Mouse (Mus musculus): ENCODE data around the gene B9d2. TPM values are rescaled to one million over a fixed set of nuclear protein-coding genes. Genes with fewer than 3 reads are reported as not detected.

B9d2 gene
- total RNA-seq (2021), result 10 to 100 TPM; 22.9 to 24.3 TPM
- long read RNA-seq, experiment 1, transcript B9d2-203 (4 exons, 995 nt), result major isoform, 22 of 27 reads
- long read RNA-seq, experiment 1, partial matches to known transcripts, result 2 of 27 reads
- long read RNA-seq, experiment 1, other reads (novel, unspliced or antisense), result 1 of 27 reads
- long read RNA-seq, experiment 2, transcript B9d2-203 (4 exons, 995 nt), result major isoform, 23 of 26 reads
- long read RNA-seq, experiment 2, partial matches to known transcripts, result 2 of 26 reads
- long read RNA-seq, experiment 2, other reads (novel, unspliced or antisense), result 1 of 26 reads

DNA sequence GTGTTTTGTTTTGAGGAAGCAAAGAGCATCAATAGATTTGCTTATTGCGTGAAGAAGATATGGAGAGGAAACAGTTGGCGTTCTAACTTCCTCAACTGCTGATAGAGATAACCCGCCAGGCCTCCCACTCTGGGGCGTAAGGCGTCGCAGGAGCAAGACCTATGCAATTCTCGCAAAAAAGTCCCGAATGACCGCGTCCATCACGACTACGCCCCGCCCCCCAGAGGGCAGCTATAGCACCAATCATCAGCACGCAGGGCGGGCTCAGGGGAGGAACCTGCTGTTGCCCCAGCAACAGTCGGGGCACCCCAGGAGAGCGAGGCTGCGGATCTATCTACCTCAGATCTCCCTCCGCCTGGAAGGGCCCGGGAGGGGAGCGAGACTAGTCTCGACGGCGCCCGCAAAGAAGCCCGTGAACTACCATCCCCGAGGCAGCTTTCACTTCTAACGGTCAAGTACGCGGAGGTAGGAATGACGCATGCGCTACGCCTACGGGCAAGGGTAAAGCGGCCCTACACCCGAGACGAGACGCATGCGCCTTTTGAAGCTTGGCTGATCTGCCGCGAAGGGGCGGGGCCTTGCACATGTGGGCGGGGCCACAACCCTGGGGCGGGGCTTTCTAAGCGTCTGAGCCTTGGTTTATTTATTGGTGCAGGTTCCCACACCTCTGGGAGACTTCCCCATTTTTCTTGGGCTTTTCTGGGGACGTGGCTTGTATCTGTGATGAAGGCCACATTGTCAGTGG lies at the start of gene B9d2:
Gene B9d2 (plus strand): TSS at position 267 of the 745 bp plus-strand sequence.
- peak; percentile 91 to 93 for DNase-seq (ENCODE audit: low spot score in 2 of 2)

DNA sequence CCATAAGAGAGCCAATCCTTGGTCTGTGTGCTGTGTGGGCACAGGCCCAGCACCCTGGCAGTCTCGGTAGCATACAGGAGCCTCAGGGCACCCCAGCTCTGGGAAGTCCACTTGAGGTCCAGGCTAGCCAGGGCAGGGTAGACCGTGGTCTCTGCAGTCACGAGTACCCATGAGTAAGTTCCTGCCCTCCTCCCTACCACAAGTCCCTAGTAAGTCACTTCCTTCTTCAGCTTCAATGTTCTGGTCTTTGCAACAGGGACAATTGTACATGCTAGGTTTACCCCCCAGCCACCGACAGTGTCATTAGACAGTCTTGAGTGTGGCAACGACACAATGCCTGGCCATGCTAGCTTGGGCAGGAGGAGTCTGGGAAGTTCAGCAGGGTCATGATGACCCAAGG lies 47.9 kb upstream of the B9d2 start:
- DNase-seq (ENCODE audit: low spot score in 2 of 2), result no peak

DNA sequence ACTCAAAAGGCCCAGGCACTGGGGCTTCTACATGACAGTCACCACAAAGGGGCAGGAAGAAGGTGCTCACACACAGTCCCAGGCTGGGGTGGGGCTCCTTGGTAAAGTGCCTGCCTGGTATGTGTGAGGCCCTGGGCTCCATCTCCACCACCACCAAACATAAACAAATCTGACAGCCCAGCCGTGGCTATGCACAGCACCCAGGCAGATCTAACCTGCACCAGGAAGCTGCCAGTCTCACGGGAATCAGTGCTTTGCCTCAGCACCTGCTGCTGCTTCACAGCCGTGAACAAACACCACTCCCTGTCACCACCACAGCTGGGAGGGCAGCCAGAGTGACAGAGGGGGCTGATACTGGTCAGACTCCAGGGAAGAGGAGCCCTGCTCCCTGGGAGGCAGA lies 44.2 kb upstream of the B9d2 start:
- no peak for DNase-seq (ENCODE audit: low spot score in 2 of 2)

DNA sequence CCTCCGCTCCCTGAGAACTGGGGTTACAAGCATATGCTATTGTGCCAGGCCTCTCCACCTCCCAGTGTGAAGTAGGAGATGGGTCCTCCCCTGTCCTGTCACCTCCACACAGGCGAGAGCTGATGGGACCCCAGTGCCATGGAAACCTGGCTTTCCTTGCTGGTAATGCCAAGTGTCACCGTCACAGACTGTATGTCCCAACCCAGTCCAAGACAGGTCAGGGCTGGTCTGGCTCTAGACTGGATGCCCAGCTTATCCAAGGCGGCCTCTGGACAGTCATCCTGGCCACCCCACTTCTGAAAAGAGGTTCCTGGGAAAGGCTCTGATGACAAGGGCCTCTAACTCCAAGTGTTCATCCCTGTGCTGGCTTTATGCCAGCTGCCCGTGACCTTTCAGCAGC lies 43.5 kb upstream of the B9d2 start:
- no peak for DNase-seq (ENCODE audit: low spot score in 2 of 2)

DNA sequence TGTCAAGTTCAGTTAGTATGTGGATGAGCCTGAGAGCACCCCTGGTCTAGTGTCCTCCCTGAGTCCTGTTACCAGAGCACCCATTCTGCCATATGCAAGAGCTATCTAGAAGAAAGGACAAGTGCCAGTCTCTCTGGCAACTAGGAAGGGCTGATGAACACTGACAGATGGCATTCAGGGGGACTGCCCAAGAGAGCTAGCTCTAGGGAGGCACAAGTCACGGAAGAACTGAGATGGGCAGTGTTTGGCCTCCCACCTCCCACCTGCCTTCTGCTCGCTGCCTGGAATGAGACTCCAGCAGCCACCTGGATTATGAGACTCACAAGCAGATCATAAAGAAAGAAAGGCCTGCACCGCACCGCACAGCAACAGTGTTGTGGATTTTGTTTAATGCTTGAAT lies 40.8 kb upstream of the B9d2 start:
- DNase-seq (ENCODE audit: low spot score in 2 of 2), result peak; percentile 55 to 59

DNA sequence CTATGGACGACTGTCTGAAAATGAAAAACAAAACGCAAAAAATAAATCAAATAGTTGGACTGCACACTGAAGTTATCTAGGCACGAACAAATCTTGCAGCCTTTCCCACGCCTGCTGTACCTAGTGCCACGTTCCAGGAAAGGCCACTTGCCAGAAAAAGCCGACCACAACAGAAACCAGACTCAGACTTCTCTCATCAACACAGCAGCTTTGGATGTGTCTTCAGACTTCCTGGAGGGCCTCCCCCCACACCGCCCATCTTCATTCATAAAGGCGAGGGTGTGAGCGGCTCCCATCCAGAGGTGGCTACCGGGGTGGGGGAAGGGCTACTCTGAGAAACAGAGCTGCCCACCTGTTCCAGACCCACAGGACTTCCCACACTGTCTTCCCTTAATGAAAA lies 36.4 kb upstream of the B9d2 start:
- no peak for DNase-seq (ENCODE audit: low spot score in 2 of 2)

DNA sequence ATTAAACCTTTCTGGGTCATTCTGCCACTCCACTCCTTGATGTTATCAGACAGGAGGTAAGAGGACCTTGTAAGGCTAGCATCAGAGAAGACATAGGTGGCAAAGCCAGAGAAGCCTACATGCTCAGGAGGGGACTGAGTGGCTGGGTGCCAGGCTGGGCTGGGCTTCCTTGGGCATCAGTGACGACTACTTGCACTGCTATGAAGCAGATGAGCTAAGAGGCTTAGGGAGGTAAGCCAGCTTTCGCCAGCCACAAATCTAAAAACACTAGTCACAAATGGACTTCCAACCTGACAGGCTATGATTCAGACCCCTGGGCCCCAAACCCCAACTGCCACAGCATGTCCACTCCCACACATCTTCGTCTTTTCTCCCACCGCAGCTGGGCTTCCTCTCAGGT lies 35.9 kb upstream of the B9d2 start:
- DNase-seq (ENCODE audit: low spot score in 2 of 2), result no peak

DNA sequence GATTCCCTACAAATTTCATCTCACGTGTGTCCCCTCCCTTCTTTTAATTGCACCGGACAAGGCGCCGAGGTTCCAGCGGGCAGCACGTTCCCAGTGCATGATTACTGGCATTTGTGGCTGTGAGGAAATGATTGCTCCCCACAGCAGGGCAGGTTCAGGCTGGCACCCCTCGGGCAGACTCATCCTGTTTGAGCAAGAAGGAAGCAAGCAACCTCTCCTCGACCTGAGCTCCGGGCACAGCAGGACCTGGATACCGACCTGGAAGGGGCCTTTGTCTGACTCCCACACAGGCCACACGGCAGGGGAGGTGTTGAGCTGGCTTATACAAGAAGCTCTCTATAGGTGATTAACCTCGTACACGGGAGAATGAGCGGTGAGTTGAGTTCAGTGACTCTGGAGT lies 35.5 kb upstream of the B9d2 start:
- DNase-seq (ENCODE audit: low spot score in 2 of 2), result no peak

DNA sequence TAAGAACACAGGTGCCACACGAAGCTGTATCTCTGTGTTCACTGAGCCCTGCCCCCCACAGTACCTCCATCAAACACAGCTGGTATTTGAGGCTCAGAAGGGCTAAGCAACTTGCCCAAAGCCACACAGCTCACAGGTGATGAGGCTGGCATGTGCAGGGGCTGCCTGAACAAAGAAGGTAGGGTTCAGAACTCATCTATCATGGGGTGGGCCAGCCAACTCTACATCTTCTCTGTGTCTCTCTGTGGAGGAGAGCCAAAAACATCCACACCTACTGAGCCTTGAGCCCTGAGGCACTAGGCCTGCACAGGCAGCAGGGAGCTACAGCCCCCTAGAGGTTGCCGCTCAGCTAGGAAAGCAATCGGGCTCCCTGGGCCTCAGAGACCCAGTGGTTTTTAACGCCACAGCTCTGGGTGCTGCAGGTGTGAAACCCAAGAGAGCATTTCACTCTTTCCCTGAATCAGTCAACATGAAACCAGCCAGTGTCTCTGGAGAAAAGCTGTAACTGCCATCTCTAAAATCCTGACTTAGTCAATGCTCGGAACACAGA lies 32.9 kb upstream of the B9d2 start:
- DNase-seq (ENCODE audit: low spot score in 2 of 2), result no peak

DNA sequence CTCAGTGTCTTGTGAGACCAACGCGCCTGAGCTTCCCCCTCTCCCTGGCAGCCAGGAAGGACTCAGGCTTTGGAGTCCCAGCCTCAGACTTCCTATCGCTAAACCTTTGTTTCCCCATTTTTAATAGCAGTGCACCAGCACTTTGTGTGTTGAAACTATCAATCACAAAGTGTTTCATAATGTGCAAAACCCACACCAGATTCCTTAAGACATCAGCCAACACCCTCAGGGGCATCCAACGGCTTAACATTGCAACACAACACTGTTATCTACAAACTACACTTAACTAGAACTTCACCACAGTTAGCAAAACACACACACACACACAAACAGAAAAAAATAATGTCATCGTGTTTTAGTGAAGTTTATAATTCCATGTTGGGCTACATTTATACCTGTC lies 30.7 kb upstream of the B9d2 start:
- no peak for DNase-seq (ENCODE audit: low spot score in 2 of 2)

DNA sequence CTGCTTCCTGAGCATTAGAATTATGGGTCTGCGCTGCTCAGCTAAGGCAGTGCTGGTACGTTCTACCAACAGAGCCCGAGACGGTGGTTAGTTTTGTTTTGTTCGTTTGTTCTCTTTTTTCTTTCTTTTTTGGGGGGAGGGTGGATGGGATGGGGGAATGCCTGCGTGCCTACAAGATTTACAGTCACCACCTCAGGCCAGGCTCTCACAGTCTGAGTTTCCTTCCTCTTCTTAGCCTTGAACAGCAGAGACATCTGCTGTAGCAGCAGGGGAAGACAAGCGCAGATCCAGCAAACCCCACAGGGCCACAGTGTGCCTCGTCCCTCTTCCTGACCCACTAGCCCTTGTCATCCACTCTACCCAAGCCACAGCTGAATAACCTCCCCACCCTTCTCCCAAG lies 29.3 kb upstream of the B9d2 start:
- DNase-seq (ENCODE audit: low spot score in 2 of 2), result no peak

DNA sequence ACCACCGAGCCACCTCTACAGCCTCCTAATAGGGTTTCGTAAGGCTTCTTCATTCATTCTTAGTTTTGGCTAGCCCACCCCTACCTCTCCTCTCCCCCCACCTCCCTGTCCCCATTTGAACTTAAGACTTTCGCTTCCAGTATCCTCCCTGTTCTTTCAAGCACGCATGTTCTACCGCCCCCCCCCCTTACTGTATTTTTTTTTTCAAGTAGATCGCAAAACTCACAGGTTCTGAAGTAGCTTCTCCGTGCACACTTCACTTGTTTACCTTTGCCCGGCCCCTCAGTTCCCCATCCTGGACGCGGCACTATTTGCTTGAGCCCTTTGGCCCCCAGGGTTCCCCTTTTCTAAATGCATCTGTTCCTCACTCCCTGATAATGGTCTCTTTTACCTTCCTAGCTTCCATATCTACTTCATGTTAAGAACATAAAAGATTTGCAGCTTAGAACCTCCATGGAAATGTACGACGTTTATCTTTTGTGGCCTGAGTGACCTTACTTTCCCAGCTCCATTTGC lies 28.3 kb upstream of the B9d2 start:
- DNase-seq (ENCODE audit: low spot score in 2 of 2), result no peak

DNA sequence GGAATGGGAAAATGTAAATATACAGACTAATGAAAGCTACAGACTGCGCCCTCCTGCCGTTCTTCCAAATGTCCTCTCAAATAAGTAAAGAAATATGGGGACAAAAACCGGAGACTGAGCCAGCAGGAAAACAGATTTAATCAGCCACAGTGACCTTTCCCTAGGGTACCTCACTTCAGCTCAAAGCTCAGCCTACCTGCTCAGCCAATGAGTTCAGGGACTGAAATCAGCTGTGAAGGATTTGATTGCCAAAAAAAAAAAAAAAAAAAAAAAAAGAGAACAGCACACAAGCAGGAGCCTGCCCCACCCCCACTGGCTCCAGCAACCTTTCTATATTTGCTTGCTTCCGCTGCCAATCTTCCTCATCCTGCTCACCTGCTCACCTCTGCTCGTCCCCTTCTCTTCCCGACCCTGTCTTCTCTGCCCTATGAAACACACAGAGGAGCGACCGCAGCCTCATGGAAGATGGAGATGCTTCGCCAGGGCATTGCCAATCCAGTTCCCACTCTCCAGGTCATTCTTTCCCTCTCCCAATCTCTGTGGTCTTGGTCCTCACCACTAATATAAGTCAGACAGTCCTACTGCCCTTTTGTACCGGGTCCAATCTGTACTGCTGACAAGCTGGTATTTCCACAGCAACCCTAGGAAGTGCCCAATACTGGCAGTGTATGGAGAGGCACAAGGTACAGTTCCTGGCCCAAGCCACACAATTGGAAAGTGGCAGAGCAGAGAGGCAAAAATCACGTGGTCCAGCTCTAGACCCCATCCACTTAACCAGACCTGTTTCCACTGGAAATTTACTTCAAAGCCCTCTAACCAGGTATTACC lies 24.8 kb upstream of the B9d2 start:
- DNase-seq (ENCODE audit: low spot score in 2 of 2), result no peak

DNA sequence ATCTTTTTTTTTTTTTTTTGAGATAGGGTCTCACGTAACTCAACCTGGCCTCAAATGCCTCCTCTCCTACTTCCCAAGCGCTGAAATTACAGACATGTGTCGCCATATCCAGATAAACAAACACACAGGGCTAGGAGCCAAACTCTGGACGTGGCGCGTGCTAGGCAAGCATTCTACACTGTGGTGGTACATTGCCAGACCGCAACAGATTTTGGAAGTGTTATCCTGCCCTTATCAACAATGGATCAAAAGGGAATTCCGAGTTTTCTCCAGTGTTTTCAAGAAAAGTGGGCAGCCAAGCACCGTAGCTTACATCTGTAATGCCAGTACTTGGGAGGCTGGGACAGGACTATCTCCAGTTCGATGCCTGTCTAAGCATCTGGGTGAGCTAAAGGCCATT lies 22.8 kb upstream of the B9d2 start:
- no peak for DNase-seq (ENCODE audit: low spot score in 2 of 2)

DNA sequence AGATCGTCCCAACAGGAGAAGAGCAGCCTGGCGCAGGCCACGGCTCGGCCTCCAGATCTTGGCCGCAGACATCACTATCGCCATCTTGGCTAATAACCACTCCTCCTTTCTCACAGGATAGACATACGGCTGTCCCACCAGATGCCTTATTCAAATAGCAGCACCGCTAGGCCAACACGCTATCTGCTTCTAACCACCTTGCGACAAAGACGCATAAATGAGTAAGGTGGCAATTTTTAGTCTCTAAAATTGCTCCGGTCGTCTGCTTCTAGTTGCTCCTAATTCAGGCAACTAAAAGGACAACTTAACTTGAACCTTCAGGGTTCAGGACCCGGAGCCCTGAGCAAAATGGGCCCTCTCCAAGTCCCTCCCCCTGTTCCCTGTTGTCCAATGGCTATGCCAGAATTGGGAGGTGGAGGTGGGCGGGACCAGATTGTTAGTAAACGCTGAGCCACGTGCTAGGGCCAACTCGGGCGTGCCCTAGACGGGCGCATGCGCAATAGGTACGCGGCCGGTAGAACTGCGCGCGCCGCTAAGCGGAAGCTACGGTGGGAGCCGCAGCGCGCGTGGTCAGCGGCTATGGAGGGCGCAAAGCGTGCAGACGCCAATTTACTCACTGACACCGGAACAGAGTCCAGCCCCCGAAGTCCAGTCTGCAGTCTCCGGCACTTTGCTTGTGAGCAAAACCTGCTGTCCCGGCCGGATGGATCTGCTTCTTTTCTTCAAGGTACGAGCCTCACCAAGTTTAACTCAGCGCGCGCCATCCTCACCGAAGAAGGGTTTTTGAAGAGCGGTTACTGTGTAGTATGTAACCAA lies 21.7 kb upstream of the B9d2 start, which contains the start of the genes Bckdha and Exosc5:
Gene Bckdha (minus strand): TSS at position 325 of the 816 bp plus-strand sequence.
Gene Exosc5 (plus strand): TSS at position 508 of the 816 bp plus-strand sequence.
- DNase-seq (ENCODE audit: low spot score in 2 of 2), result peak; percentile 99

DNA sequence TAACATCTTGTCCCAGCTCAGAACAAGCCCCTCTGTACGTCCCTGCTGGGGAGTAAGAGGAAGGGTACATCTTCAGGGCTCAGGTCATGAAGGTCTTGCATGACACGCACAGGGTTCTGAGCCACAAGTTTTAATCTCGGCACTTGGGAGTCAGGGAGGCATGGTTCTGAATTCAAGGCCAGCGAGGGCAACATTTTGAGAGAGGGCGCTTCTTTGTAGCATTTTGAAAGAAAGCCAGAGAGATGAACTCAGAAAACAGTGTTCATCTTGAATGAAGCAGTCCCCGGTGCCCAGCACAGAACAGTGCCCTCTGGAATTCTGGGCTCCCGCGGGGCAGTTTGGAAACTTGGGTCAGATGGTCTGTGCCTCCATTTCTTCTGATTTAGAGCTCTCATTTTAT lies 14.2 kb upstream of the B9d2 start:
- DNase-seq (ENCODE audit: low spot score in 2 of 2), result no peak

DNA sequence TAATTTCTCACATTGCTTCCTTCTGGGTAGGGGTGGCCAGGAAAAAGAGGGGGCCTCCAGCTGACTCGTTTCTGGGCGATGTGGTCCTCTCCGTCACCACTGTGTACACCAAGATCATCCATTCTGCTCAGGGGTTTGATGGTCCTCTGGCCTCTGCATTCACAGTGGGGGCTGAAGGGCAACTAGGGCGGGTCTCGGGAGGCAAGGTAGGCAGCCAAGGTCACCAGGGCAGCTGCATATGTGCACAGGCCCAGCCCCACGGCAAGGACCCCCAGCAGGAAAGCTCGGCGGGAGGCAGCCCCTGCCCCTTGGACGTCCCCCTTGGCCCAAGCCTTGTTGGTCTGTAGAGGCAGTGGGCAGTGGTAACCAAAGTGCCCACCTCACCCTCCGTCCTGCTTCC lies 11.4 kb upstream of the B9d2 start:
- DNase-seq (ENCODE audit: low spot score in 2 of 2), result no peak

DNA sequence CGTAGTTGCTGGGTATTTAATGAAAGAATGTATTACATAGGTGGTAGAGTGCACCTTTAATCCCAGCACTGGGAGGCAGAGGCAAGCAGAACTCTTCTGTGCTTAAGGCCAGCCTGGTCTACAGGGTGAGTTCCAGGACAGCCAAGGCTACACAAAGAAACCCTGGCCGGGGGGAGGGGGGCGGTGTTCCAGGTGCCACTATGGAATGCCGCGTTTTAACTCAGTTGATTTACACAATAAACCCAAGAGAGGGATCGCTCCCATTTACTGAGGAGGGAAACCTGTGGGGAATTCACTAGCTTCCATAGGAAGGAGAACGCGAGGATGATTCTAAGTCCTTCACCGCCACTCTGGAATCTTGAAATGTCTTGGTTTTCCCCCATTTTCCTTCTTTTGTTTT lies 10.9 kb upstream of the B9d2 start:
- DNase-seq (ENCODE audit: low spot score in 2 of 2), result no peak

DNA sequence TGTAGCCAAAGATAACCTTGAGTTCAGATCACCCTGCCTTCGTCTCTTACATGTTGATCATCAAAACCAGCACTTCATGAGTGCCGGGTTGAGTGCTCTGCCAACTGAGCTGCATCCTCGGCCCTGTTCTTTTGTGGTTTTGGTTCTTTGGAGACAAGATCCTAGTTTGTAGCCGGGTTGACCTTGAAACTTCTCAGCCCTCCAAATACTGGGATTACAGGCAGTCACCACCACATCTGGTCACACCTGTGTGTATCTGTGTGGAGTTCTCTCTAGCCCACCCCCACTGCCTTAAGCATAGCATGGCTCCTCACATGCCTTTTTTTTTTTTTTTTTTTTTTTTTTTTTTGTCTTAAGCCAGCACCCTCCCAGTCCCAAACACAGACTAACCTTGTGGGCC lies 10.5 kb upstream of the B9d2 start:
- no peak for DNase-seq (ENCODE audit: low spot score in 2 of 2)

DNA sequence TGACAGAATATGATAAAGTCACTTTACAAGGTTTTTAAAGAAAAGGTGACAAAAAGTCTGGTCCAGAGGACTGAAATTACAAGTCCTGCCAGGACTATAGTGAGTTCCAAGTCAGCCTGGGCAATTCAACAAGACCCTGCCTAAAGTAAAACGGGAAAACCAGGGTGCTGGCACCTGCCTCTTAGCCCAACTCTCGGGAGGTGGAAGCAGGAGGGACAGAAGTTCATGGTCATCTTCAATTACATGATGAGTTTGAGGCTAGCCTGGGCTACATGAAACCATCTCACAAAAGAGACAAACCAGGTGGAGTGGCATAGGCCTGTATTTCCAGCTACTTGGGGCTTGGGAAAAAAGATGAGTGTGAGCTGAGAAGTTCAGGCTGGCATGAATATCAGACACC lies 8.9 kb upstream of the B9d2 start:
- no peak for DNase-seq (ENCODE audit: low spot score in 2 of 2)

DNA sequence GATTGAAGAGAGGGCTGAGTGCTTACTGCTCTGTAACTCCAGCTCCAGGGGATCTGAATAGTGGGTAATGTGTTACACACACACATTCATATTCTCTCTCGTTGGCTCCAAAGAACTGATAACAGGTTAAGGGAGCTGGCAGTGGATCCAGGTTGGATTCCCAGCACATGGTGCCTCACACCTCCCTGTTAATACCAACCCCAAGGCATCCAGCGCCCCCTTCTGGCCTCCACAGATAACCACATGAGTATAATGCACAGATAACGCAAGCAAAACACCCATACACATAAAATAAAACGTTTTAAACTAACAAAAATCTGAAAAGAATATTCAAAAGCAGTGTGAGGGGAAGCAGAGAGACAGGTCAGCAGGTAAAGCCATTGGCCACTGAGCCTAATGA lies 8.1 kb upstream of the B9d2 start:
- no peak for DNase-seq (ENCODE audit: low spot score in 2 of 2)
